Mouse (Mus musculus) neural tube, embryonic 10.5 days (tissue): ENCODE results near the gene Gdap2.

ENCODE experiments used
- DNase-seq: peaks from one replicate; pipeline ENCODE4 v3.0.0-alpha.2; 2017; ENCODE audit warnings: low spot score; ENCODE audit errors: extremely low spot score

Gdap2 gene

GRCm38 (mm10) chr3:100246286-100246825 is 84.2 kb downstream of the Gdap2 start:
- DNase-seq, result no peak
